Mouse (Mus musculus) lung, adult 2 months (tissue): ENCODE data around the gene Zfp541. TPM values are rescaled to one million over a fixed set of nuclear protein-coding genes. Genes with fewer than 3 reads are reported as not detected.

Experiments
- DNase-seq: peaks from one replicate; pipeline ENCODE4 v3.0.0; 2022
- H3K4me1 ChIP-seq: fragments of 200-500 bp; 2 replicates; pipeline ENCODE4 v1.6.1; 2011; ENCODE audit warnings: low read length; ENCODE audit not compliant: control insufficient read depth, insufficient read depth
- H3K4me3 ChIP-seq: fragments of 200-500 bp; replicated peaks from 2 replicates; pipeline ENCODE3; 2011; ENCODE audit warnings: low read depth, mild to moderate bottlenecking, control low read depth, low read length; ENCODE audit errors: extremely low read depth
- CTCF ChIP-seq: fragments of 200-500 bp; IDR thresholded peaks from 2 replicates; pipeline ENCODE4 v1.5.1; 2011; ENCODE audit warnings: mild to moderate bottlenecking, low read length, control low read depth; ENCODE audit not compliant: insufficient read depth
- POLR2A ChIP-seq: fragments of 200-500 bp; IDR thresholded peaks from 2 replicates; pipeline ENCODE4 v1.6.1; 2011; ENCODE audit warnings: low read depth, mild to moderate bottlenecking, control low read depth, low read length, borderline replicate concordance; ENCODE audit errors: extremely low read depth
- WGBS: fragments of 180-500 bp; shearing (Covaris S2); methylation state at CpG from one replicate; pipeline ENCODE4 v1.1.7; 2018; 5-methylcytosine and 5-hydroxymethylcytosine counted together
- polyA plus RNA-seq: library from polyadenylated mRNA; depleted of rRNA; stranded (reverse); fragments of >200 nt; gene quantifications from 2 replicates; pipeline ENCODE4 v1.2.3, GENCODE M21; 2012

The Zfp541 gene
- polyA plus RNA-seq, 1 experiment: 0.04 TPM

DNA sequence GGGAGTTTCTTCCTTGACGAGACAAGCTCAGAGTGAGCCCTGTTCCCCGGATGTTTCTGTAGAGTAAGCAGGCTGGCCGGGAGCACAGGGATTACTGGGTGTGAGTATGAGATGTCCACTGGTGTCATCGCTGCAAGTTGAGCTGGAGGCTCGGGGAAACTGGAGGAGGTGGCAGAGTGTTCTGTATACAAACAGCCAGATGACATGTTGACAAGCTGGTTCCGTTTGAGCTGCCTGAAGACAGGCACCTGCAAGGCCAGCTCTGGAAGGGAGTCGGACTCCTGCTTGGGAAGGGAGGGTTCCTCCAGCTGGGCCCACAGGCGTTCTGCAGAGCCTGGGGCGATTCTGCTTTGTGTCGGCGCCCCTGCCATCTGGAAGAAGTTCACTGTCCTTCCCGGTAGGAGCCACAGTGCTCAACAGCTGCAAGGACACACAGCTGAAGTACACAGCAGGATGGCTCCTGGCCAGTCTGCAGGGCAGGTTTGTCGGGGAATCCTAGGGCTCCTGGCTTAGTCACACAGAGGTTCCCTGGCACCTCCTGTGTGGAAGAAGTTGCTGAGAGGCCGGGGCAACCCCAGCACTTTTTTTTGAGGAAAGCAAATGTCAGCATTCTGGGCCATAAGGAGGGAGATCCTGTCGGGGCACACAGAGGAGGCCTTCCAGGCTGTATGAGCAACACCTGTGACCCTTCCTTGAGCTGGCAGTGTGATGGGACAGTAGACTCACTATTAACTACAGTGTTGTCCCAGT is 40.3 kb downstream of the Zfp541 start:
- no peak for DNase-seq
- 47% methylated on average over 15 of the region's 15 CpGs for WGBS
- no peak for TF ChIP-seq POLR2A
- no peak for TF ChIP-seq CTCF
- peaks cover 11% of the 10 kb centered on the region; the same call in 1 of the 2 replicates for H3K4me1 ChIP-seq
- no peak overlapping the region for H3K4me3 ChIP-seq

DNA sequence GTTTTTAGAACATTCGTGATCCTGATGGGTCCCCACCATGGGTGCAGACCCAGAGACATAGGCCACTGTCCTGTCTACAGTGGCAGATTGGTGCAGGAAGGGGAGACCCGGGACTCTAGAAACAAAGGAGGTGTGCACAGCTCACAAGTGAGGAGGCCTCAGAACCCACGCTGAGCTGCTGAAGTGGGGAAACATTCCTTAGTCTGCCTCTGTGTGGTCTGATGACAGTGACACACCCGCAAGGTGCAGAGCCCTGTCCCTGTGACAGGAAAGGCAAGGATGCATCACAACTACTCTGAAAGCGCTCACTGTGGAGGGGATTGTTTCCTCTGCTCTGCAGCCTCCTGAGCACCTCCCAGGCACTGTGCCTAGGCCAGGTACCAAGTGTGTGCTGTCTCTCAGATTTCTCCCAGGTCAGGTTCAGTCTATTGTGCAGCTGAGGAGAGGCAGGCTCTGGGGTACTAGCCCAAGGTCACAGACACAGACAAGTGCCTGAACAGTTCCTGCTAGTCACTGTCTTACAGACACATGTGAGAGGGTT is 41.1 kb downstream of the Zfp541 start:
- Histone ChIP-seq H3K4me1 (peaks cover 11% of the 10 kb centered on the region; the same call in 1 of the 2 replicates), H3K4me3 (no peak overlapping the region)
- DNase-seq: no peak
- TF ChIP-seq POLR2A (no peak), CTCF (no peak)
- 81% methylated on average over 5 of the region's 5 CpGs for WGBS

DNA sequence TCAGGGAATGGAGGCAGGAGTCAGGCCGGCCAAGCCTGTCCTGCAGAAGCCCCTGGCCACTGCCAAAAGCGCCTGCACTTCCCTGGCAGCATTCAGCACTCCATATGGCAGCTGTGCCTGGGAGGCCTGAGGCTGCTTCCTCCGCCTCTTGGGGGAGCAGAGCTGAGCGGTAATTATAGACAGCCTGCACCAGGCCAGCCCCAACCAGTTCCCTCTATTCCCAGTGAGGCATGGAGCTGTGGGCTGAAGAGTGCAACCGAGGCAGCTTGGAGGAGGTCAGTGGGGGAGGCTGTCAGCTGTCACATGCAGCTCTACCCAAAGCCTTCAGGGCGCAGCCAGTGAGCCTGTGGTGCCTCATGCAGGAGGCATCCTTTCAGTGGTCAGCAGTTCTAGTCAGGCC is 42.1 kb downstream of the Zfp541 start:
- TF ChIP-seq CTCF (no peak), POLR2A (no peak)
- H3K4me3 ChIP-seq: no peak overlapping the region
- WGBS: 71% methylated on average over 6 of the region's 6 CpGs
- peaks cover 11% of the 10 kb centered on the region; the same call in 1 of the 2 replicates for H3K4me1 ChIP-seq
- DNase-seq: no peak

DNA sequence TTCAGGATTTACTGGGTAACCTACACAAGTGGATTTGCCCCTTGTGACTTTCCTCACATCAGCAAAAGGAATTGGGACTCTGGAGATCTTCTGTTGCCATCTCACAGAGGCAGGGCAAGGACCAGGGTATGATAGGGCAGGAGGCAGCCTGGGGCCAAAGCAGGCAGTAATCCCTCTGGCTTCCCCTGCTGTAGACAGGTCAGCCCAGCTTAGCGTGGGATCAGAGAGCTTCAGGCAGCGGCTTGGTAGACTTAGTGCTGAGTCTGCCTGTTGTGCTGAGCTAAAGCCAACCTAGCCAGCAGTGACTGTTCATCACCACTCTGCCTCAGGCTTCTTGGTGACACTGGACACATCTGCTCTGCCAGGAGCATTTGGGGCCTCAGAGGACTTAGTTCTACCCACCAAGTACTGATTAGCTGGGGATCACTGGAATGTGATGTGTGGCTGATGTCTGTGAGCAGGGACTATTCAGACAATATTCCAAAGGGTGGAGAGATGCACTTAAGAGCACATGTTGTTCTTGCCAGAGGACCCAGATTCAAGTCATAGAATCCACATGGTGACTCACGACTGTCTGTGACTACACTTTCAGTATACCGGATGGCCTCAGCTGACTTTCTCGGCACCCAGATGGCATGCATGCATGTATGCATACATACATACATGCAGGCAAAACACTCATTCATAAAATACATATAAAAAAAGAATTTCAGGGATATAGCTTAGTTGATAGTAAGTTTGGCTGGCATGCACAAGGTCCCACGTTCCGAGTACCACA is 43.2 kb downstream of the Zfp541 start:
- Histone ChIP-seq H3K4me1 (peaks cover 7% of the 10 kb centered on the region; the same call in 1 of the 2 replicates), H3K4me3 (no peak overlapping the region)
- WGBS: 86% methylated on average over 7 of the region's 7 CpGs
- TF ChIP-seq CTCF (no peak), POLR2A (no peak)
- DNase-seq: no peak

DNA sequence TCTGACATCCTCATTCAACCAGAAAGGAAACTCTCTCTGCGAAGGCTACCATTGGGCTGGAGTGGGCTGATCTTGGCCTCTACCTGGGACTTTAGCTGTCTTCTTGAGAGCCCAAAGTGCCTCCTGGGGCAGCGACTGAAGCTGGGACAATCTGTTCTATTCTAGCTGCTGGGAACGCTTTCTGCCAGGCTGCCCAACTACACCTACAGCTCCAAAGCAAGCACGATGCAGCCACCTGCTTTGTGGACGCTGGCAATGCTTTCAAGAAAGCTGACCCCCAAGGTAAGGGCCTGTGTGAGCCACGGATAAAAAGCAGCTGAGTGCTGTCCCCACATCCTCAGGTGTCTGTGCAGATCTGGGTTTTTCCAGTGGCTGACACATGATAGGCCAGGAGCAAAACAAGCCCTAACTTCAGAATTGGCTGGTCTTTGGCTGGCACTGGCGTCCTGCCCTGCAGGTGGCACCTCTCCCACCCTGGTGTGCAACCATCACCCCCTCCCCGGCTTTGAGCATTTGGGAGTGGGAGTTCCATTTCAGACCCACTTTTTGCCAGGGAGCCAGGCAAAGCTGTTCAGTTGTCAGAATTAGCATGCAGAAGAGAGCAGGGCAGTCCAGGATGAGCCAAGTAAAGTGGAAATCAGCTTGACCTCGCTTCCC is 47.4 kb downstream of the Zfp541 start:
- WGBS: 93% methylated on average over 9 of the region's 9 CpGs
- Histone ChIP-seq H3K4me1 (no peaks in the 10 kb centered on the region), H3K4me3 (no peak overlapping the region)
- no peak for DNase-seq
- TF ChIP-seq POLR2A (no peak), CTCF (no peak)

DNA sequence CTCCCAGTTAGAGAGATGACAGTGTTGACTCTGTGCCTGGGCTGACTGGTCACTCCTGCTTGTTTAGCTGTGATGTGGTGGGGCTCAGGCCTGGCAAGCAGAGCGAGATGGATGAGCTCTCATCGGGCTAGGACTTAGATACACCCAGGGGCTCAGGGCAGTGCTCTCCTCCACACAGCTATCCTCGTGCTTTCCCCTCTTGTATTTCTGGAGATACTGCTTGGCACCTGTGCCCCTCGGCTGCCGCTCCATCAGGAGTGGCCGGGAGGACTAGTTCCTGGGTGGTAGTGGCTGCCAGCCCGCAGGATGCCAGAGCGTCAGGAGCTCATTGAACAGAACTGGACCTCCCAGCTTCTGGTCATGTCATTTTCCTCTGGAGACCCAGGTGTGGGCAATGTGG is 48.5 kb downstream of the Zfp541 start:
- DNase-seq: no peak
- 89% methylated on average over 8 of the region's 8 CpGs for WGBS
- no peak overlapping the region for H3K4me3 ChIP-seq
- no peaks in the 10 kb centered on the region for H3K4me1 ChIP-seq
- TF ChIP-seq POLR2A: no peak
- no peak for TF ChIP-seq CTCF

DNA sequence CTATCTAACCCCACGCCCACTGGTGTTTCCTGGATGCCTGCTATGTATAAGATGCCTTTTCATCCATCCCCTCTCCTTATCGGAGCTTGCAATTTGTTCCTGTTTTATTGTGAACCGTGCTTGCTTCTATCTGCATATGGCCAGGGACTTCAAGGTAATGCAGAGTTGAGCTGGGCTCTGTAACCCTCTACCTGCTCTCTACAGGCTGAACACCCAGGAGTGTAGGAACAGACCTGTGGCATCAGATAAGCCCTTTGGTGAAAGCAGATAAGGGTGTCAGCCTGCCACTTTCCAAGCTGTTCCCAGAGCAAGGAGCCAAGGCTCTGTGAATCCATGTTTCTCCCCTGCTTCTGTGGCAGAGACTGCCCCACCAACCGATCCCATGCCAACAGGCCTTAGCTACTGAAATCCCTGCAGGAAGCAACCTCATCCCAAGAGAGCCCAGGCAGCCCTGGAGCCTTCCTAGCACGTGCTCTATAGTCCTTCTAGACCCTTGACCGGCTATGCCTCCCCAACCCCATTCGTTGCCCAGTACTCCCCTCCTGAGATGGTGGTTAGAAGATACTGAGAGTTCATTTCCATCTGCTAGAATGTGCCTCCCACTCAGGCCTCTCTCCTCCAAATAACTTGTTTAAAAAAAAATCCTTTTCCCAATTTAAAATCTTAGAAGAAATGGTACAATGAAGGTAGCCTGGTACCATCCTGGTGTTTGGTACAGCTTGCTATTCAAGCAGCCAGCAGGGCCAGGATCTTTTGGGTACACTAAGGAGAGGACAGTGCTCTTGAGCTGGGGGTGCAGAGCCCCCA is 49.9 kb downstream of the Zfp541 start:
- no peaks in the 10 kb centered on the region for H3K4me1 ChIP-seq
- WGBS: 92% methylated on average over 7 of the region's 7 CpGs
- DNase-seq: no peak
- TF ChIP-seq POLR2A (no peak), CTCF (no peak)
- no peak overlapping the region for H3K4me3 ChIP-seq

DNA sequence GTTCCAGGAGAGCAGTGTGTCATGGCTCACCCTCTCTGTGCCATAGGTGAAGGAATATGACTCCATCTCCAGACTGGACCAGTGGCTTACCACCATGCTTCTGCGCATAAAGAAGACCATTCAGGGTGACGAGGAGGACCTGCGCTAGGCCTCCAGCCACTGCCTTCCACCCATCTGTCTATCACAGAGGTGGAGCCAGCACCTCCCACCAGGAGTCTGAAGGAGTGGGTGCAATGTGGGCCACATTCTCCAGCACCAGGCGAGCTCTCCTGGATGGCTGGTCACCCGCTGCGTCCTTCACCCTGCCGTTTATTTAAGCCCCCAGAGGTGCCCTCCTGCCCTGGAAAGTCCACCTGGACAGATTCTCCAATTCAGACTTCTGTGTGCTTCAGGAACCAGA is 54.8 kb downstream of the Zfp541 start:
- DNase-seq: no peak
- Histone ChIP-seq H3K4me3 (no peak overlapping the region), H3K4me1 (peaks cover 8% of the 10 kb centered on the region)
- TF ChIP-seq CTCF (no peak), POLR2A (no peak)
- 93% methylated on average over 7 of the region's 7 CpGs for WGBS
